Mouse (Mus musculus) E14TG2a.4 (cell line): ENCODE measurements around the gene Efhb.

Experiments
- CTCF ChIP-seq: conservative IDR thresholded peaks from 2 replicates; pipeline ENCODE4 v1.5.1; 2014; ENCODE audit warnings: low read length
- NANOG ChIP-seq: IDR thresholded peaks from 2 replicates; pipeline ENCODE4 v1.6.1; 2014; ENCODE audit warnings: borderline replicate concordance, low read length, mixed read lengths
- POU5F1 ChIP-seq: IDR thresholded peaks from 2 replicates; pipeline ENCODE4 v1.6.1; 2014; ENCODE audit warnings: low read length, borderline replicate concordance

GRCm38 (mm10) chr17:53478066-53478857 lies 15.1 kb upstream of the Efhb start:
- no peak for TF ChIP-seq CTCF
- no peak for TF ChIP-seq POU5F1
- no peak for TF ChIP-seq NANOG
